Mouse (Mus musculus) ovary, postnatal 36 days (tissue): ENCODE data around the gene Map2.

Experiments
- DNase-seq: peaks from one replicate; pipeline ENCODE4 v3.0.0; 2022; ENCODE audit warnings: low spot score, mixed read lengths

The Map2 gene

DNA sequence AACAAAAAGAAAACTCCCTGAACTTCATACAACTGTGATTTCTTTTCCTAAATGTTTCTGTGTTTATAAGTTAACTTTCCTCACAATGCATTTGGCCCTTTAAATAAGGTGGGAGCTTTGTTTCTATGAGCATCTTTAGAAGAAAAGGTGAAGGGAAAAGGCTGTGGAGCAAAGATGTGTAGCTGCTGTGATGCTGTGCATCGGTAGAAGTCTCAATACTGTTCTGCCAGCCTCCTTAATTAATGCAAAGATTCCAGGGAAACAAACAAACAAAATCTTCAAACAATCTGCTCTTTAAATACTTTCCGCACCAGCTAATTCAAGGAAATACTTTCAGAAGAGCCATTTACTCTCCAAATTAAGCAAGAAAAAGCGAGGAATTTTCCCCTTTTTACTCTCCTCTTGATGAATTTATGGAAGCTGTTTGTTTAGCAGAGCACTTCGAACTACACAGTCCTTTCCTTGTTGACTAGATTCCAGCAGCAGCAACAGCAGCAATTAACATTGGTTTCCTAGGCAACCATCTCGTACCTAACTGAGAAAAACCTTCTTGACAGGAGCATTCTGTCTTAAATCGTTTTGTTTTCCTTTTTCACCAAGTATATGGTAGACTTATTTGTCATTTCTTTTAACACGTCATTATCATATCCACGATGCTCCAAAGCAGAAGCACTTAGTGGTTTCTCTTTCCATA, 220.0 kb downstream of the Map2 start:
- no peak for DNase-seq

DNA sequence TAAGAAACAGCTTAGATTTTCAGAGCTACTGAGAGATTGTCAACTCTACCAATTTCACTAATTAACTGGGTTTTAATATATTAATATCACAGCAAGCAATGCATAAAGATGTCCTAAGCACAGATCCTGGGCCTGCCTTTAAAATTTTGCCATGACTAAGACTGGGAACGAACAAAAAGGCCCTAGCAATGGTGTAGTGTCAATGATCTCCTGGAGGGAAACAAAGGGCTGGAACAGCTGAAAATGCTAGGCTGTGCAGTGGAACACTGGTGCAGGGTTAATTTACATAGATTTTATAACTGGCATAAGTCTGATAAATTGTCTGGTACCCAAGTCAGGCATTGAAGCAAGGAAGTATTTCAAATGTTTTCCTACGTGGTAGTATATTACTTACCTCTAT, 220.8 kb downstream of the Map2 start:
- no peak for DNase-seq

DNA sequence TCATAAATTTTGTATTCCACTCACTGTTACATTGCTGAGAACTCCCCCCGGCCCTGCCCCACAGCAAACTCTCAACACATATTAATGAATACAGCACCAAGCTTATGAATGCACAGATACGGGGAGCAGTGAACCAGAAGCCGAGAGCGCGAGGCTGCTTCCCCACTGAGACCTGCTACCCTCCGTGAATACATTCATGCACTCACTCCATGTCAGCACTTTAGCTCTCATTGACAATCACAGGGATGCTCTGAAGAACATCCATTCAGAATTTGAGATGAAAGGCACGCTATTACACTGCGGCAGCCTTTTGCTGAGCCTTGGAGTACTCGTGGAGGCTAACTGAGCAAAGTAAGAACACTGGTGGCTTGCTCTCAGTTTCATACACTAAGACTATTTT, 226.8 kb downstream of the Map2 start:
- no peak for DNase-seq

DNA sequence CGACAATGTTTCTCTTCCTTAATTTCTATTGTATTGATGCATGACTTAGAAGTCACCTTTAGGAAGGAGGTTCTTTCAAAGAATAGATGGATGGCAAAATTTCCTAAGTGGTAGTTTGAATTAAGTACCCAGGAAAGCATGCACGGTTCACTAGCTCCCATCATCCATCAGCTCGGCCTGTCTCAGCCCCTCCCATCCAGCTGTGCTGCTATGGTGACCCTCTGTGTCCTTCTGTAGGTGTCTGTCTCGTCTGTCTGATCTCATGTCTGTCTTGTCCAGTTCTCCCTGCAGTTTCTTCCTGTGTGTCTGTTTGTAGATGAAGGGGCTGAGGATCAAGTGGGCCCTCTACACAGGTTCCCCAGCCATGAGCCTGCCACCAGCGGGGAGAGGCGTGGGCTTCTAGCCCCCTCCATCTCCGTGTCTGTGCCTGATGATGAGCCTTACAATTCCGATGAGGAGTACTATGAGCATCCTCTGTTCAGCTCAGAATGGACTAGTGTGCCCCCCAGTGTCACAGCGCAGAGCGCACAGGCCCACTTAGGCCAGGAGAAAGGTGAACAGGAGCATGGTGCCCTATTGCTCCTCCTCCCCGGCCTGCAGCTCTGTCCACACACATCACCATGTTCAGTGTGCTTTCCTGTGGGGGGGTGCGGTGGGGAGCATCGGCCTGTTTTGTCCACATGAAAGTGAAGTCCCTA, 232.3 kb downstream of the Map2 start:
- DNase-seq = no peak

DNA sequence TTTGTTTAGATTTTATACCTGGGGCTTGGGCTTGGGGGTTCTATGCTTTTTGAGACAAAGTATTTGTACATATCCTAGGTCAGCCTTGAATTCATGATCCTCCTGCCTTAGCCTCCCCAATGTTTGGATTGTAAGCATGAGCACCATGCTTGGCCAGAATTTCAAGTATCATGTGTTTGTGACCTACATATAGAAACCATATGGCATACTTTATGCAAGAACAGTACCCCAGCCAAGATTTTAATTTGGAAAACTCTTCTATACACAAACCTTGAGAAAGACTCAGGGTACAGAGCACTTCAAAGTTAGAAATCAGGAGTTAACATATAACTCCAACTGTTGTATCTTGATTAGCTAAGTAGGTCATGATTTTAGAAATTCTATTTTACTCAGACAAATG, 243.3 kb downstream of the Map2 start:
- no peak for DNase-seq

DNA sequence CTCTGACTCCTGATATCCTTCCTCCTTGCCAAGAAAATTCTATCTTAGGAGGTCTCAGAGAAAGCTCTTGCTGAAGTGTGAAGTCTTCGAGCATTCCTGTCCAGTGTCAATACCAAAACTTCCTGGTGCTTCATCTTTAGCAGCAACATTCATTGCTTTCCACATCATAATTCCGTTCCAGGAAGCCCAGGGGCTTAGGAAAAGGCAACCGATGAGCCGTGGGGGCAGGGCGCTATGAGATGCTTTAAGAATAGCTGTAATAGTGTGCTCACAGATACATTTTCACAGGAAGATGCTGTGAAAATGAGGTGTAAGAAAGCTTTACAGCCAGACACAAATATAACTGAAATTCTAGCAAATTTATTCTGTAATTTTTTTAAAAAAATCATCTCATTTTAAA, 251.0 kb downstream of the Map2 start:
- no peak for DNase-seq

DNA sequence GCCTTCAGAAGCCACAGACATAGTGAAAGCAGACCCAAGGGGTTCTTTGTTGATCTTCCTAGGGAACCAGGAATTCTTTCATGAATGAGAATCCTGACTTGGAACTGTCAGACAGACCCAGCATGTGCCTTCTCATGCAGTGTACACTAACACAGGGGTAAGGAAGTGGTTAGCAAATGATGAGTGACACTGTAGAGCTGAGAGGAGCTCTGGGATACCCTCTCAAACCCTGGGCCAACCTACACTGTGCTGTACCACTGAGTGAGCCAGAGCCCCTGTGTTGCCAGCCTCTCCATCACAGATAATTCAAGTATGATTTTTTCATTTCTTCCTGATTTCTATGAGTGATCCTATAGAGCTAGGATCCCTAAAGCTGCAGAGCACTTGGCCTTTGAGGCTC, 255.9 kb downstream of the Map2 start:
- DNase-seq = no peak

DNA sequence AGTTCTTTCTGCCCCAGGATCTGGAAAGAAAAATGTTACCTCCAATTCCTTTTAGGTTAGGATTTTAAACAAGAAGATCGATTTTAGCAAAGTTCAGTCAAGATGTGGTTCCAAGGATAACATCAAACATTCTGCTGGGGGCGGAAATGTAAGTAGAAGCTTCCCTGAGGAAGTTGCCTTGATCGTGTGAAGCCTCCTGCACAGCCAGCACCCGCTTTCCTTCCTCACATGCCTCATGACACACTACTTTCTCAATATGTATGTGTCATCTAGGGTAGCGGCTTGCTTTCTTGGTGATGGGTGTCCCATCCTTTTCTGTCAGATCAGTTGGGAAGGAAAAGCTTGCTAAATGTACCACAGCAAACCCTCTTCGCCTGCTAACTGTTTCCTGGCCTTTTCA, 256.4 kb downstream of the Map2 start:
- no peak for DNase-seq

DNA sequence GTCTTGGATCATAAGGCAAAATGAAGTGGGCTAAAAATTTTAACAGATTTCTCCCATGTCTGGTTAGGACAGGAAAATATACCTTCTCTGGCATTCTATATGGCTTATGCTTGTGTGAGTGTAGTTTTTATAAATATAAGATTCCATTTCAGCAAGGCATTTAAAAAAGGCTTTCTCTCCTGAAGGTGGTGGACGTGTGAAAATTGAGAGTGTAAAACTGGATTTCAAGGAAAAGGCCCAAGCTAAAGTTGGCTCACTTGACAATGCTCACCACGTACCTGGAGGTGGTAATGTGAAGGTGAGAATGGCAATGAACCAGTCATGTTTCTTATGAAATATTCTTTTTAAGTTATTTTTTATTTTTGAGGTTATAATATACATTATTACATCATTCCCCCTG, 263.0 kb downstream of the Map2 start:
- no peak for DNase-seq

DNA sequence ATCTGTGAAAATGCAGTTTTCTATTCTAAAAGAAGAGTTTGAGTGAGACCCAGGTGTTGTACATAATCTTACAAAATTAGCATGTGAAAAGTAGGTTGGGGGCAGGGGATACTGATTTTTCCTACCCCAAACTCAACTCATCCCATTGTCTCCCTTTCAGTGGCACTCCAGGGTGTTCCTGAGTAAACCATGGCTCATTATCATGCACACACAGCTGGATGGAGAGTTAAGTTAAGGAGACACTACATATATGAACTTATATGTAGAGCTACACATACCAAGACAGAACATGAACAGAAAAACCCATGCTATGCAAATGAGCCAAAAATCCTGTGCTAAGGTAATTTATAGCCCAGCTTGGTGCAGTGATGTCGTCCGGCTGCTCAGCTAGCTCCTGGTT, 267.8 kb downstream of the Map2 start:
- no peak for DNase-seq

DNA sequence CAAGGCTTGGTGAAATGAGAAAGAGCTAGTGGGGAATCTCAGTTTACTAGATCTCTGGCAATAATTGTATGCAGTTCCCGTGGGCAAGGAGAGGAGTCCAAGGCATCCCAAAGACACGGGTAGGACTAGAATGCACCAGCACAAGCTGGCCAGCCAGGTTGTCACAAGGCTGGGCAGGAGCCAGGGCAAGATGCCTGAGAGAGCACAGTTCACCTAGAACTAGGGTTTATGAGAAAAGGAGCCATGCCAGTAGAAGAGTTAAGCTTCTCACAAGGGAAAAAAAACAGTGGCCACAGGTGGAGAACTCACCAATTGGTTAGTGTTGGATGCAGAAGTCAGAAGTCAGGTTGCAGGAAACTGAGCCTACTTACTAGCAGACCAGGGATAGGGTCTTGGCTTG, 274.4 kb downstream of the Map2 start:
- no peak for DNase-seq

DNA sequence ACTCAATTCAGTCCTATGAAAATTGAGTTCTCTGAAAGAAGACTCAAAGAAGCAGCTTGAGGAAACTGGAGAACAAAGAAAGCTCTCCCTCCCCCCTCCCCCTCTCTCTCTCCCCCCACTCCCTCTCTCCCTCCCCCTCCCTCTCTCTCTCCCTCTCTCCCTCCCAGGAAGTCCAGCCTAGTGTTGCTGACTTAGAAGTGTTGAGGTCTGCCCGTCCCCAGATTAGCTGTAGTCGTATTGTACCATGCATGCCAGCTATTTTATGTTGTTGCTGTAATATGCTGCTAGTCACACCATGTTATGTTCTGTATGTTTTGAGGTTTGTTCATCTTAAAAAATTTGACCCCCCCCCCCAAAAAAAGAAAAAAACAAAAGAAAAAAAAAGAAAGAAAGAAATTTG, 281.5 kb downstream of the Map2 start:
- DNase-seq = no peak

DNA sequence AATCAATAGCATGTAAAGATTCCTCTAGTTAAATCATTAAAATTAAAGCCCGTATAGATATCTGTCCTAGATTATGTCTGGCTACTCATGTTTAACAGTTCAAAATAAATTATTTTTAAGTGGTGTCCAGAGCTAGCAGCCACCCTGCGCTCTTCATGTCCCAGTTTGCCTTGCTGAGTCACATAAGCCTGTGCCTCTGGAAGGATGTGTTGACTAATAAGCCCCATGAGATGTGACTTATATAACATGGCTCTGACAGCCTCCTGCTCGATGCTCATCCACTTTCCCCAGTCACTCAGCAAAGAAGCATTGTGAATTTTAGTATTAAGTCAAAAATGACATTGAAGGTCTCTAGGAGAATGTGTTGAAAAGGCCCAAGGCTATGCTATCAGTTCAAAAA, 282.7 kb downstream of the Map2 start:
- no peak for DNase-seq

DNA sequence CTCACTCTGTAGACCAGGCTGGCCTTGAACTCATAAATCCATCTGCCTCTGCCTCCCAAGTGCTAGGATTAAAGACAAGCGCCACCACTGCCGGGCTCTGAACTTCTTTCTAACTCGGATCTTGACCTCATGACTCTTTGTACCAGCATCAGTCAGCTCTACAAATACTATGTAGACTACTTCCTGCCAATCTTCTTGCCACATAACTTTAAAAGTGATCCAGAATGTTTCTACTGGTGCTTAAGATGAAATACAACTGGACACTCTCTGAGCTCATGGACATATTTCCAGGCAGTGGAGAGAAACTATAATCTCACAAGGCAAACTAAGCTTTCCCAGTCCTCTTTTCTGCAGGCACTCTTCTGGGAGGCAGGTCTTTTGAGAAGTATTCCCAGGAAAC, 284.3 kb downstream of the Map2 start:
- DNase-seq = no peak

DNA sequence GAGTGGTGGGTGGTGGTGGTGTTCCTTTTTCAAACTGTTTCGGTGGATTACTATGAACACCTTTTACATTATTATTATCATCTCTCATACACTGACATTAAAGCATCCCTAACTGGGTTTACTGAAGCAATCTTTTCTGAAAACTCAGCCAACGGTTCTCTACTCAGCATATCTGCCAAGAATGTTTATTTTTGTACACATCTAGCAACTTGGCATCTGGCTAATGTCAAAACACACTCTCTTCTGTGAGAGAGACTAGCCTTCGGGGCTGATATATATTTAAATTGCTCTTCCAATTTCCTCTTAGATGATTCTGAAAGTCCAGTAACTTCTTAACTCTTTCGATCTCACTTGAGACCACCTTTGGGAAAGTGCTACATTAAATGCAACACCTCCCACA, 285.8 kb downstream of the Map2 start:
- DNase-seq = no peak

DNA sequence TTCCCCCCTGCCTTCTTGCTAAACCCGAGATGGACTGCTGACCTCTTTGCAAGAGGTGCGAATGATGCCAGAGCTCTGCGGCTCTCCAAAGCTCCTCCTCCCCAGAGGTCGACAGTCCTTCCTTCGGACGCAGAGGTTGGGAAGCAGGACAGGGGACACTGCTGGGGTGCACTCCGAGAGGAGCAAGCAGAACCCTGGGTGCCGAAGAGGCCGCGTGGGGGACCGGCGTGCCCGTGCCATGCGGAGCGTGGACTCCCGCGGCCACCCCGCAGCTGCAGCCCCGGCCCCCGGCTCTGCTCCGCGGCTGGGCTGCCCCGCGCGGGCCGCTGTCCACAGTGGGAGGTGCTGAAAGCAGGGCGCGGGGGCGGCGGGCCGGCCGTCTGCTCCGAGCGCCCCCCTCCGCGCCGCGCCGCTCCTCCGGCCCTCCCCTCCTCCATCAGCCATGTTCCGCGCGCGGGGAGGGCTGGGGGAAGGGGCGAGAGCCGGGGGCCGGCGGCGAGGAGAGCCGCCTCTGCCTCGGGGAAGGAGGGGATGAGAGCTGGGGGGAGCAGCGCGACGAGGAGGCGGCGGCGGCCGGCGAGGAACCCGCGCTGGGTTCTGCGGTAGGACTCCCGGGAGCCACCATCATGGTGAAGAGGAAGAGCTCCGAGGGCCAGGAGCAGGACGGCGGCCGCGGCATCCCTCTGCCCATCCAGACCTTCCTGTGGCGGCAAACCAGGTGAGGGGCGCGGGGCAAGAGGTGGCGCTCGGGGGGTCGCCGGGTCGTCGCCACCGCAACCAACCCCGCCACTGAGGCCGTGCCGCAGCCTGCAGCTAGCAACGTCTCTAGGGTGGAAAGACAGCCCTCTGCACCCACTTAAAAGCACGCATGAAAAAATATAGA, 293.0 kb downstream of the Map2 start, which contains the start of gene Unc80:
Unc80 (plus strand) TSS at position 547 of the 883 bp plus-strand sequence.
- peak; percentile 77 for DNase-seq

DNA sequence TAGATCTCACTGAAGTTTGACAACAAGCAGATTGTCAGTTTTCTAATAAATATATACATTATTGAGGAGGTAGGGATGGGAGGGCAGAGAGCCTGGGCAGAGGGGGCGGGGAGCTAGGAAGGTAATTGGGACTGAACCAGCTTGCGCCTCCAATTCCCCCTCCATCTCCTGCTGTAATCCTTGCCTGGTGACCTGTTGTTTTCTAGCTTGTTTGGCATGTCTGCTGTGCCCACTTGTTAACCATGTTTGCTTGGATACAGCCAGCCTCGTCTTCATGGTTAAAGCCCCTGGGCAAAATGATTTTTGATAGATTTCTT, 293.6 kb downstream of the Map2 start:
- DNase-seq = no peak

DNA sequence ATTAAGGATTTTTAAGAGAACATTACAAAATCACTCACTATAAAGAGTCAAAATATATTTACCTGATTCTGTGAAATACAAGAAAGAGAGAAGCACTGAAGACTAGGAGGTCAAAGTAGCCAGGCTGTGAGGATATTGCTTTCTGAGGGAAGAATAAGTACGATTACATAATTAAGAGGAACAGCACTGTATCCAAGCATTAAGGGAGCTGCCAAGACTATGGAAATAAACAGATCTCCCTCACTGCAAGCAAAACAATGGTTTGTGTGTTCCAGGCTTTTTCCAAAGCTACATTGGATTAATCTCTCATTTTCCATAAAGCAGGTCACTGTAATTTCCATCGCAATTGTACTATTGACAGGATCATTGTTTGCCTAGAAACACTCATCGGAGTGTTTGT, 307.7 kb downstream of the Map2 start:
- no peak for DNase-seq
